Mouse (Mus musculus) Patski (cell line): Measurements from ENCODE around the gene Bbox1. TPM values are rescaled to one million over a fixed set of nuclear protein-coding genes. Genes with fewer than 3 reads are reported as not detected.
A peak's percentile ranks its signal among the peaks of the same experiment; 100 is the strongest.

Experiments
- ATAC-seq: fragments of 100-300 bp; one replicate; pipeline ENCODE4 v1.8.0; 2021
- CTCF ChIA-PET: fragments of 350-600 bp; sonication (Branson Sonifier 250); formaldehyde crosslinking; loops from one replicate; lab custom pipeline; 2022; ENCODE audit warnings: inconsistent platforms; lab: Charles Lee
- POLR2A ChIA-PET: fragments of 350-600 bp; sonication (Branson Sonifier 250); formaldehyde crosslinking; loops from one replicate; lab custom pipeline; 2022; ENCODE audit warnings: antibody characterized with exemption, inconsistent platforms; lab: Charles Lee
- DNase-seq: peaks from one replicate; pipeline ENCODE4 v3.0.0-alpha.2; 2011; ENCODE audit warnings: low read depth, low spot score
- H3K27me3 ChIP-seq: fragments of 371-371 bp; one replicate; pipeline ENCODE4 v1.5.1; 2021
- CTCF ChIP-seq: fragments of 100-300 bp; IDR thresholded peaks from one replicate; pipeline ENCODE4 v1.5.1; 2021
- in situ Hi-C: fragments of 300-500 bp; cut with MboI; formaldehyde crosslinking; loops from 3 replicates; pipeline ENCODE4 v1.11.1; 2018; ENCODE audit warnings: low pct_unique_long_range_greater_than_20kb, mixed read lengths
- polyA plus RNA-seq: library from polyadenylated mRNA; unstranded; gene quantifications from one replicate; pipeline ENCODE4 v1.2.3, GENCODE M21; 2021

Bbox1 gene
- polyA plus RNA-seq, 1 experiment from 2014 or later: not detected

DNA sequence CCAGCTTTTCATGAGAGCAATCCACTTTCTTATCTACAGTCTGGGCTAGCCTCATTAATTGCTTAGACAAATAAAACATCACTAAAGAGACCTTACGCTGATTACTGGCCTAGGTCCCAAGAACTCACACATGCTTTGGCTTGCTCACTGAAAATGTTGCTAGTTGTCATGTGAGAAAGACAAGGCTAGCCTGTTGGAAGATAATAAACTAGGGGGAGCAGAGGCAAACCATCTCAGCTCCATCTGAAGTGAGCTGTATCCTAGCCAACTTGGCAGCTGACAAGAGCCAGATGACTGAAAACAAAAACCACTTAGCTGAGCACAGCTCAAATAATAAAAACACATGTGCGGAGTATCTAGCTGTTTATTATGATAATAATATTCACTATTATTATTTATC lies 40.2 kb downstream of the Bbox1 start:
- in situ Hi-C loops: no loop called here
- ChIA-PET POLR2A (interaction anchor here (0.6 kb wide), 1 partner anchor 231 kb away, joined by 3 read pairs; no protein-coding TSS in a partner anchor), CTCF (interaction anchor here (1.2 kb wide), 1 partner anchor 14 kb away, joined by 3 read pairs; no protein-coding TSS in a partner anchor)
- no peaks in the 10 kb centered on the region for H3K27me3 ChIP-seq
- TF ChIP-seq CTCF: no peak
- DNase-seq: no peak
- ATAC-seq: no peak

DNA sequence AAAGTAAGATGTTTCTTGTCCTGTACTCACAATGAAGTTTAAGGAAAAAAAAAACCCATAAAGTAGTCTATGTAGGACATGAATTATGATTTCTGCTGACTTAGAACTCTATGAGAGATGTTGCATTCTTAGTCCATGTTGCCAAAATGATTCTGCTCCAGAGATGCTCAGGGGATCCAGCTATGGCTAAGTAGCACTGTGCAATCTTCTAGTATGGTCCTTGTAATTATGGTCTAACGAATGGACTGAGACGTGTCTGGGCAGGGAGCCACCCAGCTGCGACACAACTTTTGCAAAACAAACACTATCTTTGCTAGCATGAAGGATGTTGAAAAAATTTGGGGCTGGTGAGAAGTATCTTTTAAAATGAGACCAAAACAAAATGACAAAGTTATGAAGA lies 45.1 kb downstream of the Bbox1 start:
- ATAC-seq (no peak), DNase-seq (no peak)
- H3K27me3 ChIP-seq: no peaks in the 10 kb centered on the region
- CTCF ChIA-PET: interaction anchor here (0.7 kb wide), 1 partner anchor 8 kb away, joined by 3 read pairs; no protein-coding TSS in a partner anchor
- no peak for TF ChIP-seq CTCF
- POLR2A ChIA-PET: no interaction called here
- in situ Hi-C loops: no loop called here

DNA sequence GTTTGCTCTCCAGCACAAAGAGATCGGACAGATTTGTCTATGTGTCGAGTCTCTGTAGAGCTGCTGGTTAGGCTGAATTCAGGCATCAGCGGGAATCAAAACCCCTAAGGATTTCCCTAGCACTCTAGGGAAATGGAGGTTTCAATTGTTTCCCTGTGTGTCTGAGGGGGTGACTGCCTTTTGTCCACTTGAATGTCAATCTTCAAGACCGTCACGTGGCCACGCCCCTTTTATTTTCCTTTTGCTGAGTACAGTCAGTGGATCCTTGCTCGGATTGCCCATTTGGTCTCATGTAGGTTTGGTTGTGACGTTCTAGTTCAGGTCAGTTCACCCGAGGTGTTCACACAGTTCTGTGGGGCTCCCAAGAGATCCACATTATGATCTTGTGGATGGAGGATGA lies 82.1 kb downstream of the Bbox1 start:
- no peaks in the 10 kb centered on the region for H3K27me3 ChIP-seq
- ATAC-seq (no peak), DNase-seq (no peak)
- no peak for TF ChIP-seq CTCF
- CTCF ChIA-PET: interaction anchor here (0.9 kb wide), 1 partner anchor 333 kb away, joined by 3 read pairs; no protein-coding TSS in a partner anchor
- POLR2A ChIA-PET: no interaction called here
- in situ Hi-C loops: no loop called here

DNA sequence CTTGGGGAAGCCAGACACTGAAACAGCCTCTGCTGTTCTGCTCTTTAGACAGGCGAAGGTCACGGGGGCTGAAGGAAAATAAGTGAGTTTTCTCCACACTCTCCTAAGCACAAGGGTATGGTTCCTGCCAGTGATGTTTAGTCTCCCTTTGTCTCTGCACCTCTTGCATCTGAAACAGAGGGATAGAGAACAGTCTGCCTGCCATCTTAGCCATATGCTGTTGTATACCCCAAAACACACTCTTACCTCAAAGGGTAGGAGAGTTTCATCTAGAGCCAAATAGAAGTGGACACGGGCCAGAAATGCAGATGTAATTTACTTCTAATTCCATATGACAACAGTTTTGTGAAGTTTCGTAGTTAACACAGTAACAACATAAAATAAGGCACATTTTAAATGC lies 83.6 kb downstream of the Bbox1 start:
- TF ChIP-seq CTCF: no peak
- ATAC-seq: no peak
- POLR2A ChIA-PET: no interaction called here
- in situ Hi-C loops: no loop called here
- DNase-seq: no peak
- CTCF ChIA-PET: interaction anchor here (2.4 kb wide), 1 partner anchor 333 kb away, joined by 30 read pairs; no protein-coding TSS in a partner anchor
- no peaks in the 10 kb centered on the region for H3K27me3 ChIP-seq

DNA sequence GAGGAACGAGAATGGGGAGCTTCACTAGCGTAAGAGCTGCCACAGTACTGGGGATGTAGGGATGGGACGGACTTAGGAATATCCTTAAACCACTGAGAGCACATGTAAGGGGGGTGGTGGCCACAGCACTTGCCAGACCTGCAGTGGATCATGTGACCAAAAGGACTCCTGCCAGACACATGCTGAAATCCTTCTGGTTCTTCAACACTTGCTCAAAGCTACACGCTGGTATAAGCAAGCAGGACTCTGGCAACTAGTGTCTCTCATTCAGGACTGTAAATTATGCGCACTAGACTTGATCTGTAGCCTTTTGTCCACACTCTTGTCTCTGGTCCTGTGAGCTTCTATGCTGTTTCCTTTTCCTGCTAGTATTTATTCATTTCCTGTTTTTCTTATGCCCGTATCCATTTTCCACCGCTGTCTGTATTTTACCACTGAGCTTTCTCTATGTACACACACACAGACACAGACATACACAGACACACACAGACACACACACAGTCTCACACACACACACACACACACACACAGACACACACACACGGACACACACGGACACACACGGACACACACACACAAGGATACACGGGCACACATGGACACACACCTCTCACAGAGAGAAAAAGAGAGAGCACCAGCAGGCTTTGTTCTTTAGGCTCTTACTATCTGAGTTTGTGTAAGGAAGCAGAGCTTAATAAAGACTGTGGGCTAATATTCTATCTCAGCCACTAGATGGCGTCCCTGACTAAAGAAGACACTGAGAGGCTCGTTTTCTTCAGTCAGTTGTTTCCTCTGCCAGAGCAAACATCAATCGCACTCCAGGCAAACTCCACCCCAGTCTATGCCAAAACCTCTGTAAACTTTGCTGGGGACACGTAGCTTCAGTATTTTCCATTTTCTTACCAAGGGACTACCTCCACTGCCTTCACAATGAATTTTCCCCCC lies 84.9 kb downstream of the Bbox1 start:
- ATAC-seq: peak; percentile 66
- no peaks in the 10 kb centered on the region for H3K27me3 ChIP-seq
- CTCF ChIA-PET: interaction anchor here (0.6 to 2.4 kb wide), 11 partner anchors 14 to 752 kb away, joined by 3 to 30 read pairs (median 3); no protein-coding TSS in a partner anchor
- in situ Hi-C loops: loop anchor here (10.0 kb wide), 2 partner anchors 335 to 515 kb away; no protein-coding TSS in a partner anchor
- POLR2A ChIA-PET: no interaction called here
- peak; percentile 49 for TF ChIP-seq CTCF
- DNase-seq: peak; percentile 33

DNA sequence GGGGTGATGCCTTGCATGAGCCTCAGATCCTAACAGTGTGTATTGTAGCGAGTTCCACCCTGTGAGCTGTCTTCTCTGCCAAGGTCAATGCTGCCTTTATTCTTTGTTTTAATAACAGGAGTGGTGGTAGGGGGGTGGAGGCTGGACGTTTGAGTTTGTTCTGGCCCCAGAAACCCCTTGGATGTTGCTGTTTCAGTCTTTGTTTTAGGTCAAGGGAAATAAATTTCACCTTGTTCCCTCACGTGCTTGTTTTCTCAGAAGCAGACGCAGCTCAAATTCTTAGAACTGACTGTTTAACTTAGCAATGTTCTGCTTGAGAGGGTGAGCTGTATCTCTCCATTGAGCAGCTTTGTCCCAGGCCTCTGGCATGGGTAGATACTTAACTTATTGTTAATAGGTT lies 87.9 kb downstream of the Bbox1 start:
- POLR2A ChIA-PET: no interaction called here
- ATAC-seq (peak; percentile 88), DNase-seq (peak; percentile 65)
- CTCF ChIA-PET: interaction anchor here (0.8 to 2.9 kb wide), 7 partner anchors 11 to 339 kb away, joined by 3 to 19 read pairs (median 4); no protein-coding TSS in a partner anchor
- in situ Hi-C loops: loop anchor here (10.0 kb wide), 2 partner anchors 338 to 512 kb away; no protein-coding TSS in a partner anchor
- no peak for TF ChIP-seq CTCF
- no peaks in the 10 kb centered on the region for H3K27me3 ChIP-seq

DNA sequence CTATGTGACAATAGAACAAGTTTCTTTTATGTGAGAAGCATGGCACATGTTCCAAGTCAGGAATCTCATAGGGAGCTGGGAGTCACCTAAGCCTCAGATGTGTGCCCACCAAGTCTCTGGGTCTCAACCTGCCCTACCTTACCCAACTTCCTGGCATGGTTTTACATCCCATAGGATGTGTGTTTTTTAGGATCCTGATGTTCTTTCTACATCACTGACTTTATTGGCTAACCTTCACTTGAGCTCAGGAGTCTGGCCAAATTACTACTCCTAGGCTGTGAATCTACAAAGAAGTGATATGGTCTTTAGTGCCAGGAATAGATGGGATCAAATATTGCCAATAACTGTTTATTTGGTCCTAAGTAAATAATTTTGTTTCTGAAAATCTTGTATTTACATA lies 88.4 kb downstream of the Bbox1 start:
- H3K27me3 ChIP-seq: no peaks in the 10 kb centered on the region
- in situ Hi-C loops: loop anchor here (10.0 kb wide), 2 partner anchors 339 to 511 kb away; no protein-coding TSS in a partner anchor
- ChIA-PET POLR2A (interaction anchor here (0.6 to 1.1 kb wide), 2 partner anchors 12 to 1188 kb away, joined by 3 to 5 read pairs; no protein-coding TSS in a partner anchor), CTCF (interaction anchor here (0.8 to 2.9 kb wide), 7 partner anchors 10 to 339 kb away, joined by 3 to 19 read pairs (median 4); no protein-coding TSS in a partner anchor)
- ATAC-seq (peak; percentile 3), DNase-seq (no peak)
- TF ChIP-seq CTCF: no peak

DNA sequence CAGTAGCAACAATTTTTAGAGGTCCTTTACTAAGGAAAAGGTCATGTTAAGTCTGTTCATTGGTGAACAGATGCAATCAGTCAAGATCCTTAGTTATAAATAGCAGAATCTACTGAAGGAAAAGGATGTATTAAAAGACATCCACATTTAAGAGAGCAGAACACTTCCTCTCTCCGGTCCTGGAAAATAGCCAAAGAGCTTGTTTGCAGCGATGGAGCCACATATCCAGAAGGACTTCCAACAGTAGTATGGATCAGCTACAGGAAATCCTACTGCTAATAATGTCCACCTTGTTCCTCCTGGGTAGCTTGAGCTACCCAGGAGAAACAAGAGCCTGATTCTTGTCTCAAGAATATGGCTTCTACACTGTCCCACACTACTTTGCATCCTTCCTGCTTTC lies 91.6 kb downstream of the Bbox1 start:
- POLR2A ChIA-PET: no interaction called here
- no peak for ATAC-seq
- no peak for DNase-seq
- no peak for TF ChIP-seq CTCF
- CTCF ChIA-PET: no interaction called here
- H3K27me3 ChIP-seq: no peaks in the 10 kb centered on the region
- in situ Hi-C loops: loop anchor here (10.0 kb wide), 2 partner anchors 342 to 508 kb away; no protein-coding TSS in a partner anchor

DNA sequence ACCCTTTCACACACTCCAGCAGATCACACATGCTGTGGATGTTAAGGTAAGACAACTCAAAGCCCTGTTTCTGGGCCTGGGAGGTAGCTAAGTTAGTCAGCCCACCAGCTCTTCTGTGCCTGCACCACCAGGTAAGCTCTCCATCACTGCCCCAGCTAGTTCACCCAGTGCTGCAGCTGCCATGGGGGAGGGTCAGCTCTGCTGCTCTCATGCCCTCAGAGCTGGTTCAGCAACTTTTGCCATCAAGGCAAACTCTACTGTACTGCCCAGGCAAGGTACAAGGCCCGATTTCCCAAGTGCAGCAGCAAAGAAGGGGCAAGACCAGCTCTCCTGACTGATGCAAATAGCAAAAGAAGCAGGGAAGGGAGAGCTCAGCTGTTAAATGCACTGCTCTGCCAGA lies 93.9 kb downstream of the Bbox1 start:
- no peak for TF ChIP-seq CTCF
- ChIA-PET CTCF (interaction anchor here (1.2 to 2.0 kb wide), 2 partner anchors 15 to 21 kb away, joined by 4 to 5 read pairs; no protein-coding TSS in a partner anchor), POLR2A (interaction anchor here (0.6 kb wide), 1 partner anchor 292 kb away, joined by 8 read pairs; no protein-coding TSS in a partner anchor)
- in situ Hi-C loops: loop anchor here (10.0 kb wide), 2 partner anchors 344 to 506 kb away; no protein-coding TSS in a partner anchor
- ATAC-seq (no peak), DNase-seq (no peak)
- H3K27me3 ChIP-seq: no peaks in the 10 kb centered on the region

DNA sequence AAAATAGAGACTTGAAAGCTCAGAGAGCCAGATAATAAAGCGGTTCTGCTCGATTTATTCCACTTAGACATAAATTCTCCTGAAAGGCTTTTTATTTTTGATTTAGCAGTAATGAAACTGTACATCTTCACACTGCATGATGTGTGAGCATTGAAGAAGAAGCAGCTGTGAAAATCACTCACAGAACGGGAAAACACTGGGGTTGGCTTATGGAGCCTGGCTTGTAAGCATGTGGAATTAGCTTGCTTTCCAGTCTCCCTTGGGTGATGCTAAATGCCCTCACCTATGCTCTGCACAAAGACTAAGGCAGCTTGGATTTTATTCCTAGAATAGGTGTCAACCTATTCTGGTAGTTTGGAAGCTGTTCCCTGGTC lies 98.7 kb downstream of the Bbox1 start:
- H3K27me3 ChIP-seq: no peaks in the 10 kb centered on the region
- DNase-seq: peak; percentile 57
- CTCF ChIA-PET: interaction anchor here (0.7 to 3.6 kb wide), 10 partner anchors 10 to 349 kb away, joined by 3 to 19 read pairs (median 6); no protein-coding TSS in a partner anchor
- POLR2A ChIA-PET: interaction anchor here (0.9 kb wide), 1 partner anchor 9 kb away, joined by 3 read pairs; no protein-coding TSS in a partner anchor
- peak; percentile 63 for ATAC-seq
- in situ Hi-C loops: loop anchor here (10.0 kb wide), 1 partner anchor 769 kb away; no protein-coding TSS in a partner anchor
- TF ChIP-seq CTCF: no peak
